Mouse (Mus musculus) lung, adult 2 months (tissue): ENCODE results near the gene Tgm3. TPM values are rescaled to one million over a fixed set of nuclear protein-coding genes. Genes with fewer than 3 reads are reported as not detected.

Experiments used
- DNase-seq: peaks from one replicate; pipeline ENCODE4 v3.0.0; 2022
- H3K4me1 ChIP-seq: fragments of 200-500 bp; 2 replicates; pipeline ENCODE4 v1.6.1; 2011; ENCODE audit warnings: low read length; ENCODE audit not compliant: control insufficient read depth, insufficient read depth
- H3K4me3 ChIP-seq: fragments of 200-500 bp; replicated peaks from 2 replicates; pipeline ENCODE3; 2011; ENCODE audit warnings: low read depth, mild to moderate bottlenecking, control low read depth, low read length; ENCODE audit errors: extremely low read depth
- CTCF ChIP-seq: fragments of 200-500 bp; IDR thresholded peaks from 2 replicates; pipeline ENCODE4 v1.5.1; 2011; ENCODE audit warnings: mild to moderate bottlenecking, low read length, control low read depth; ENCODE audit not compliant: insufficient read depth
- POLR2A ChIP-seq: fragments of 200-500 bp; IDR thresholded peaks from 2 replicates; pipeline ENCODE4 v1.6.1; 2011; ENCODE audit warnings: low read depth, mild to moderate bottlenecking, control low read depth, low read length, borderline replicate concordance; ENCODE audit errors: extremely low read depth
- WGBS: fragments of 180-500 bp; shearing (Covaris S2); methylation state at CpG from one replicate; pipeline ENCODE4 v1.1.7; 2018; 5-methylcytosine and 5-hydroxymethylcytosine counted together
- polyA plus RNA-seq: library from polyadenylated mRNA; depleted of rRNA; stranded (reverse); fragments of >200 nt; gene quantifications from 2 replicates; pipeline ENCODE4 v1.2.3, GENCODE M21; 2012; rRNA removed

Tgm3 gene
- polyA plus RNA-seq, result 1.6 and 83.3 TPM in 2 replicates

DNA sequence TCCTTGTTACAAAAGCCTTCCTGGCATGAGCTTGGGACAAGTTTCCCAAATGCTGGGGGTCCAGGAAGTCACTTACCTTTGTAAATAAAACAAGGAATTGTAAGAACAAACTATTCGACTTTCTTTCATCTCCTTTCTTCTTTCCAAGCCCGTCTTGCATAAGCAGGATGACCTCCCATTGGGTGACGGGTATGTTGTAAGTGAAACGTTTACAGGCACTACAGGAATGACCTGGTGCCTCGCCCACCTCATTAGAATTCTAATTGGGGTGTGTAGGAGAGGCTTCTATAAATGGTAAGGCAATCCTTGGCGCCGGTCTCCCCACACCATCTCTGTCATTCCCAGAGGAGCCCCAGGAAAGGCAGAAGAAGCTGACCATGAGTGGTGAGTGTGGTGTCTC, at the start of gene Tgm3:
Gene Tgm3, plus strand, starts transcription at position 324 of the 400 bp plus-strand sequence.
- no peaks in the 10 kb centered on the region for H3K4me1 ChIP-seq
- no peak for DNase-seq
- no peak within 1 kb of the TSS for H3K4me3 ChIP-seq
- 26% methylated on average over 7 of the region's 7 CpGs for WGBS
- TF ChIP-seq CTCF, result no peak
- TF ChIP-seq POLR2A, result no peak

DNA sequence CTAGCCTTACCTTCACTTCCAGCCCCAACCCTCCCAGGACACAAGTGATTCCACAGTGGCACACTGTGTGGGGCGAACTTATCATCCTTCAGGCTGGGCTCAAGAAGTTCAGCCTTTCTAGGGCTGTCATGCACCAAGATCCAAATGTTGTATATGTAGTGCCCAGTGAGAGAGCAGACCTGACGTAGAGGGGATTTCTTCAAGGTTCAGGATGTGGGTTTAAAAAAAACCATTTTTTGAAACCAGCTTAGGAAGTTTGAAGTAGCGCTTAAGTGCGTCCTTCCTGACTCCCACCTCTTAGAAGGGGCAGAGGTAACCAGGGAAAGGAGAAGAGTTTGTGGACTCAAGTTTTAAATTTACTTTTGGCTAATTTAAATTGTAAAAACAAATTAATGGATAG, 31.5 kb upstream of the Tgm3 start:
- TF ChIP-seq CTCF (no peak), POLR2A (no peak)
- WGBS, result 58% methylated on average over 4 of the region's 4 CpGs
- H3K4me3 ChIP-seq, result no peak overlapping the region
- no peak for DNase-seq
- H3K4me1 ChIP-seq, result no peaks in the 10 kb centered on the region

DNA sequence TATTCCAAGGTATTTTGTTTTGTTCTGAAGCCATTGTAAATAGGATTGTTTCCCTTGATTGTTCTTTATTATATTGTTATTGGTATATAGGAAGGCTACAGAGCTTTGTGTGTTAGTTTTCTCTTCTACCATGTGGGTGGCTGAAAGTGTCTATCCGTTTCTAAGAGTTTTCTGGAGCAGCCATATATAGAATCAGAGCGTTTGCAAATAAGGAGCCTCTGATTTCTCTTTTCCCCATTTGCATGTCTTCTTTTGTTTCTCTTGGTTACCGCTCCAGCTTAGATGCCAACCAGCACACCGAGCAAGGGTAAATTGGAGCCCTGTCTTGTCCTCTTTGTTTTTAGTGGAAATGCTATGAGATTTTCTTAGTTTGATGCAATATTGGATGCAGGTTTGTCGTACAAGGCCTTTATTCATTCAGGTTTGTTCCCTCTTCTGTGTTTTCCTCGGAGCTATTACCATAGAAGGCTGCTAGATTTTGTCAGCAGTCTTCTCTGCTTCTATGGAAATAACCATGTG, 24.6 kb upstream of the Tgm3 start:
- WGBS, result 87% methylated on average over 6 of the region's 6 CpGs
- no peak overlapping the region for H3K4me3 ChIP-seq
- DNase-seq, result no peak

DNA sequence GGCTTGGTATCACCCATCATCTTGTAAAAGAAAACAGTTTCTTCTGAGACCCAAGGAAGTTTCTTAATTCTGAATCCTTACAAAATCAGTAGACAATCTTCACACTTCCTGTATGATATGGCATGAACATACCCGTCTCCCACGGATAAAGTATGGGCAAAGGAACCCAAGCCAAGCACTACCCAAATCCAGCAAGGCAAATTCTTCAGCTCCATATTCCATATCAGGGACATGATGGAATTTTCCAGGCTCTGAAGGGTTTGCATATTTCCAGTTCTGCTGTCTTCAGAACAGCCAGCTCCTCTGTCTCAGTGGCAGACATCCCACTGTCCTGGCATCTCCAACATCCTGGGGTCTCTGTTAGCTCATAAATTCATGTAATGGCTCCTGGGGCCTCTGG, 22.5 kb upstream of the Tgm3 start:
- TF ChIP-seq CTCF, result no peak
- no peak for TF ChIP-seq POLR2A
- DNase-seq, result no peak
- no peaks in the 10 kb centered on the region for H3K4me1 ChIP-seq
- H3K4me3 ChIP-seq, result no peak overlapping the region
- 75% methylated on average over 2 of the region's 2 CpGs for WGBS

More for the DNA sequence above, 24.6 kb upstream of the Tgm3 start:
- no peaks in the 10 kb centered on the region for H3K4me1 ChIP-seq
- no peak for TF ChIP-seq CTCF
- no peak for TF ChIP-seq POLR2A

DNA sequence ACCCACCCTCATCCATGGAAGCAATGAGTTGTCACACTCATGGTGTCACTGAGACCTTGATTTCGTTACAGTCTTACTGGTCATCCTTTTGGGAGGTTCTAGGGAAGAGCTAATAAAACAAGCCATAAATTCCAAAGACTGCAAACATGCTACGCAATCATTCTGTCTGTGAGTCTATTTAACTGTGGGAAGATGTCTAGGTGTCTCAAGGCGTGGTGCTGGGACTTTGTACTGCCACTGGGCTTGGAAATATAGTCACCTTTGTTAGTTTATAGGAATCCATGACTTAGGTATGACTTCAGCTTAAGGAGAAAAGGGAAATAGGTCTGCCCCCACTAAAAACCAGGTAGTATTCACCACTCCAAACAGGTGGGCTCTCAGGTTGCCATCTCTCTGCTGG, 17.7 kb upstream of the Tgm3 start:
- no peak for DNase-seq
- no peak for TF ChIP-seq POLR2A
- no peak for TF ChIP-seq CTCF
- Histone ChIP-seq H3K4me3 (no peak overlapping the region), H3K4me1 (no peaks in the 10 kb centered on the region)
- 71% methylated on average over 3 of the region's 3 CpGs for WGBS

DNA sequence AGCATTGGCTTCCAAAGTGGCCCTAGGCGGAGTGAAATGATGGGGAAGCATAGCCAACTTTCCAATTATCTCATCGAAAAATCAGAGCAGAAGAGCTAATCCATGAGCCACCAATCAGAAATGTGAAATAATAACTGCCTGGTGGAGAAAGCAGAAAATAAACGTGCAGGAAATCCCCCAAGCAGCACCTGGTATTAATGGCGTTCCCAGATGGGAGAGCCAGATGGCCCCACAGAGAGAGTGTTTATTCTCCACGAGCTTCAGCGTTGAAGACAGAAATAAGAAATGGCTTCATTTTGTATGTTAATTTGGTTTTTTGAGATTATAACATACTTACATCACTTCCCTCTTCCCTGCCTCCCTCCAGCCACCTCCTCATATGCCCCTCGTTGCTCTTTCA, 13.7 kb upstream of the Tgm3 start:
- Histone ChIP-seq H3K4me1 (no peaks in the 10 kb centered on the region), H3K4me3 (no peak overlapping the region)
- 71% methylated on average over 7 of the region's 7 CpGs for WGBS
- TF ChIP-seq CTCF, result no peak
- TF ChIP-seq POLR2A, result no peak
- DNase-seq, result no peak

GRCm38 (mm10) chr2:129999296-129999695, 12.9 kb upstream of the Tgm3 start:
- no peak for DNase-seq
- no peak overlapping the region for H3K4me3 ChIP-seq
- H3K4me1 ChIP-seq, result no peaks in the 10 kb centered on the region
- no peak for TF ChIP-seq POLR2A
- TF ChIP-seq CTCF, result no peak
- WGBS, result 75% methylated on average over 4 of the region's 4 CpGs

DNA sequence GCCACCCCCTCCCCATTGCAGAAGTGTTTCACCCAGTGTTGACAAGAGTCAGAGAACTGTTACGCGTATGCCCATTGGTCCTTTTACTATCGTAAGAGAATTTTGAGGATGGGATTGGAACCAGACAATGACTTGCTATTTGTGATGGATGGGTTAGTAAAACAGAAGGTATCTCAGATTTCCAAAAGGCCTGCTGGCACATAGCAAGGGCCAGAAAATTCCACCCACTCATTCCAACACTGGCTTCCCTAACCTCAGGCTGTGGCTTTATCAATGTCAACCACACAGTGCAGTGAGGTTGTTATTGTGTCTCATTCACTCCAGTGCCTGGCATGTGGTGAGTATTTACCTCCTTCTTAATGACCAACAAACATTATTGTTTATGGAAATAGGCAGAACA, 11.5 kb upstream of the Tgm3 start:
- TF ChIP-seq CTCF (no peak), POLR2A (no peak)

DNA sequence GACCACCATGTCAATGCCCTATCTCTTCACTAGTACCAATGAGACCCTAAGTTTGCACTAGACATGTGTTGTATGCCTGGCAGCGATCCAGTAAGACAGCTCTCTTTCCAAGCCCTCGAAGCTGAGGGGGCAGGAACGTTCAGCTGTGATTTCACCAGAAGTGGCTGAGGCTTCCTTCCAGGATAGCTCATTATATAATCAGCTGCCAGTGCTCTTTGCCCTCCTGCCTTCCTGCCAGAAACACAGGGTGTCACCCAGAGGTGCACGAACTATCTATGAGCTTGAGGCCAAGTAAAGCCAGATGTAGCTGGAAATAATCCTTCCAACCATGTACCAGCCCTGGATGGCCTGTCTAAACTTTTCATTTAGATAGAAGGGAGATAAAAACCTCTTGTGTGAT, 8.1 kb upstream of the Tgm3 start:
- WGBS, result 18% methylated on average over 4 of the region's 4 CpGs
- Histone ChIP-seq H3K4me1 (no peaks in the 10 kb centered on the region), H3K4me3 (no peak overlapping the region)
- DNase-seq, result no peak
- no peak for TF ChIP-seq POLR2A
- no peak for TF ChIP-seq CTCF

More for the DNA sequence above, 11.5 kb upstream of the Tgm3 start:
- 94% methylated on average over 3 of the region's 3 CpGs for WGBS
- DNase-seq, result no peak
- Histone ChIP-seq H3K4me1 (no peaks in the 10 kb centered on the region), H3K4me3 (no peak overlapping the region)

- WGBS, result 84% methylated on average over 2 of the region's 2 CpGs
- H3K4me3 ChIP-seq, result no peak overlapping the region
- no peaks in the 10 kb centered on the region for H3K4me1 ChIP-seq
- no peak for DNase-seq
- no peak for TF ChIP-seq CTCF
- TF ChIP-seq POLR2A, result no peak
These were observed 2.8 kb upstream of the Tgm3 start for GRCm38 (mm10) chr2:130009371-130009770.

DNA sequence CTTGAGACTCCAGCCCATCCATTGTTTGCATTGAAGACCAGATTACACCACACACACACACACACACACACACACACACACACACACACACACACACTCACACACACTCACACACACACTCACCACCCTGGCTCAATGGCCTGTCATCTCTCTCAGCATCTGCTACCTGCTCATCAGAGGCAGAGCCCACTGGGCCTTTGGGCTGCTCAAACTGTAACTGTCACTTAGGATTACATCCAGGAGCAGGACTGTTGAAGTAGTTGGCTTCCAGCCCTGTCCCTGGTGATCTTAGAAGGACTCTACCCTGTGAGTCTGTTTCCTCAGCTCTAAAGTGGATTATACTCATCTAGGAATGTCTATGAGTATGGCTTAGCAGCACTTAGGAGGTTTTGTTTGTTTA, 1.5 kb downstream of the Tgm3 start:
- no peak for DNase-seq
- H3K4me1 ChIP-seq, result no peaks in the 10 kb centered on the region
- H3K4me3 ChIP-seq, result no peak overlapping the region
- no peak for TF ChIP-seq CTCF
- TF ChIP-seq POLR2A, result no peak
